Mouse (Mus musculus) urinary bladder, postnatal 25 days (tissue): ENCODE measurements around the gene Ephb2.

Source experiments
- DNase-seq: peaks from one replicate; pipeline ENCODE4 v3.0.0; 2022; ENCODE audit warnings: low spot score

The Ephb2 gene

GRCm38 (mm10) chr4:136801463-136801862 lies 34.3 kb downstream of the Ephb2 start:
- no peak for DNase-seq

GRCm38 (mm10) chr4:136800366-136800765 lies 35.4 kb downstream of the Ephb2 start:
- no peak for DNase-seq

DNA sequence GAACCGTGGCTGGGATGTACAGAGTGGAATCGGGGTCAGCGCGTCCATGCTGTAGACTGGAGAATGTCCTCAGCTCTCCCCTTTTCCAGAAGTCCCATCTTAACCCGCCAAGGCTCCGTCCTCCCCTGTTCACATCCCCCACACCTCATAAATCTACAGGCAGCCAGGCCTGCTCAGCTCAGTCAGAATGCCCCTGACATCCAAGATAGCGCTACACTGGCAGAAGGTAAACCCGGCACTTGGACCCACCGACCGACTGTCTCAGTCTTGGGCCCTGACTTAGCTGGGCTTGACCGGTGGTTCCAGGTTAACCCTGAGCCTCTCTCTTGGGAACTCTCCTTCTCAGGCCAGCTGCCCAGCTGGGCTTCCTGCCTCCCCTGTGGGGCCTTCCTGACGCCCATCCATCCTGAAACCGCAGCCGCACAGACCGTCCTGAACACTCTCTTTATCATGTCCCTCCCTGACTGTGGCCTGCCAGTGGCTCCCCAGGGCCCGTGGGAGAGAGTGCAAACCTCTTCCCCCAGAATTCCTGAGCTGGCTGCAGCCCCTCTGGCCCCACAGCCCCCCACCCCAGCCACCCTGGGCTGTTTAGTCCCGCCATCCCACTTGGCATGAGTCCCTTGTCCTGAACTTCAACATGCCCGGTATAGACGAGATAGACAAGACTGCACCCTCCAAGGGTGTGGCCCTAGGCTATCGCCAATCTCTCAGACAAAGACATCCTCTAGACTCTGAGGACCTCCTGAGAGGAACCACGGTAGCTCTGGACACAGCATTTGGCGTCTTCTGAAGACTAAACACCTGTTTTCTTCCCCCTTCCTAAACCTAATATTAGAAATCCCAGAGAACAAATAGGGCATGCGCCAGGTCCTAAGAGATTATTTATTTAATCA lies 37.9 kb downstream of the Ephb2 start:
- DNase-seq, result no peak

- DNase-seq, result no peak
These were observed 42.5 kb downstream of the Ephb2 start for GRCm38 (mm10) chr4:136793320-136793719.

DNA sequence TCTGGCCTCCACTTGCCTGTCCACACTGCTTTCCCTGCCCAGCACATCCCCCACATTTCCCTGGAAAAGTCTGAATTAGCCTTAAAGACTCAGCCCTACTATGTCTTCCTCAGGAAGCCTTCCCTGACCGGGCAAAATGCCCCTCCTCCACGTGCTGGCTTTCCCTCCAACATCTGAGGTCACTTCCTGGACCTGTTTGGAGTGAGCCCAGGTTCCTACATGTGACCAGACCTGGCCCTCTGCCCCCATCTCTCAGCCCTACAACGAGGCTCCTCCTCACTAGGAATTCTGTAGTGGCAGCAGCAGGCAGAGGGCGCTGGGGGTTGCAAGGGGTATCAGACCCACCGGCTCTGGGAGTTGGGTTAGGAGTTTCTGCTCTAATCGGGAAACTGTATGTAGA lies 46.0 kb downstream of the Ephb2 start:
- DNase-seq, result no peak

- DNase-seq, result no peak
These were observed 48.4 kb downstream of the Ephb2 start for GRCm38 (mm10) chr4:136787357-136787756.

- no peak for DNase-seq
These were observed 49.1 kb downstream of the Ephb2 start for GRCm38 (mm10) chr4:136786453-136787276.

- no peak for DNase-seq
These were observed 52.1 kb downstream of the Ephb2 start for GRCm38 (mm10) chr4:136783552-136784150.

DNA sequence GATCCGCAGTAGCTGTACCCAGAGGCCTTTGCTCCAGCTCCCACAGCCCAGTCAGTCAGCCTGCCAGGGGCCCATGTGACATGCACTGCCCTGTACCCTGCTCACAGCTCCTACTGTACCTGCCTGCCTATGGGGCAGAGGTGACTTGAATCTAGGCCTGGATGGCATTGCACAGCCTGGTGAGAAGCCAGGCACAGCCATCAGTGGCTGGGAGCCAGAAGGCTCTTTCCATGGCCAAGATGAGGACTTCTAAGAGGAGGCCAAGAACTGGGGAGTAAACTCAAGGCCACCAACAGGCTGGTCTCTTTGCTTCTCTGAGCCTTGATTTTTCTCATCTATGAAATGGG lies 53.2 kb downstream of the Ephb2 start:
- no peak for DNase-seq

DNA sequence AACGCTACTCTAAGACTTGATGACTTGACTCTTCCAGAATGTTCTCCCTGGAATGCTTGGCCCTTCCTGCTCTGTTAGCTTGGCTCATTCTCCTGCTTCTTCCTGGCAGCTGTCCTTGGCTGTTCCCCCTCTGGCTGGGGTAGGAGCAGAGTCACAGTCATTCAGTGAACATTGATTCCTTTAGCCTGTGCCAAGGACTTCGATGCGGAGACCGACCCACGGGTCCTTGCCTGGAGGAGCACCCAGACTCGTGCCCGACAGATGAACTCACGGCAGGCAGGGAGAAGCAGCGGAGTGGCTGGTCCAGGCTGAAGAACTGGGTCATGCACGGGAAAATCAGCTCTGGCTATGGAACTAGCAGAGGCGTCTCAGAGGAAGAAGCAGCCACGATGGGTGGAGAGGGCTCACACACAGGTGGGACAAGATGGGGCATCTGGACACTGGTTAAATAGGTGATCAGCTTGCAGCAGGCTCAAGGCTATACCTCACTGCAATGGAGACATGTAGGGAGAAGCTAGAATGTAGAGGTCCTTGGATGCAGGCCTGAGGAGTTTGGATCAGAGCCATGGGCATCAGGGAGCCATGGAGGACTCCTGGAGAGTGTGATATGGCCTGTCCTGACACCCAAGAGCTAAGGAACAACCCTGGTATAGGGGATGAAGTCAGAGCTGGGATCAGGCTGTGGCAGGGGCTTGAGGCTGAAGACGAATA lies 53.8 kb downstream of the Ephb2 start:
- no peak for DNase-seq

- DNase-seq, result no peak
These were observed 55.4 kb downstream of the Ephb2 start for GRCm38 (mm10) chr4:136780201-136780895.

DNA sequence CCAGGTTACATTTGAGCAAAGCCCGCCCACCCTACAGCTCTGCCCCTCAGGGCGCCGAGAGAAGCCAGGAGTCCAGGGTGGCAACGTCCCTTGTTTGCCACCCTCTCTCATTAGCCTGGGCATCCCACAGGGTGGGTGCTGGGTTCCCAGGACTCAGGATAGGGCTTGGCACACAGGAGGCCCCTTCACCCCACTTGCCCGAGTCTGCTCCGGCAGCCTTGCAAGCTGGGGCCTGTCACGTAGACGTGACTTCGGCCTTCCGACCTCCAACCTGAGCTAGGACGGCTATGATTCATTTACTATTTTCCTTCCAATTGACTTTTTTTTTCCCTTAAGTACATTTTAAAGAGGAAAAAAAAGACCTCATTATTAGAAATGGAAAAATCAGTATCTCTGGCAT lies 56.6 kb downstream of the Ephb2 start:
- no peak for DNase-seq

DNA sequence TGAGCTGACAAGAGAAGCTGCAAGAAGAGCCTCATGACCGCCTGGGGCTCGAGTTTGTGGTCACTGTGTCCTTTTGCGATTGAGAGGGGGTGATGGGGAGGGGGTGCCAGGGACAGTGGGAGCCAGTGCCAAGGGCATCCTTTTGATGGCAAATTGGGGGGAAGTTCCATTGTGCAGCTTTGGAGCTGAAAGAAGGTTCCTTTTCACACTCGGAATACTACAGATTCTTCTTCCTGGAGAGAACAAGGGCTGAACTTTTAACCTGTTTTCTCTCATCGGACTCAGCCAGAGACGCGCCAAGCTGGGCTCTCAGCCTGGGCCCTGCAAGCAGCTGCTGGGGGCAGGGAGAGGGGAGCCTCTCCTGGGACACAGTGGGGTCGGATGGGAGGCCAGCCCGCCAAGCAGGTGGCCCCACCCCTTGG lies 59.3 kb downstream of the Ephb2 start:
- no peak for DNase-seq

DNA sequence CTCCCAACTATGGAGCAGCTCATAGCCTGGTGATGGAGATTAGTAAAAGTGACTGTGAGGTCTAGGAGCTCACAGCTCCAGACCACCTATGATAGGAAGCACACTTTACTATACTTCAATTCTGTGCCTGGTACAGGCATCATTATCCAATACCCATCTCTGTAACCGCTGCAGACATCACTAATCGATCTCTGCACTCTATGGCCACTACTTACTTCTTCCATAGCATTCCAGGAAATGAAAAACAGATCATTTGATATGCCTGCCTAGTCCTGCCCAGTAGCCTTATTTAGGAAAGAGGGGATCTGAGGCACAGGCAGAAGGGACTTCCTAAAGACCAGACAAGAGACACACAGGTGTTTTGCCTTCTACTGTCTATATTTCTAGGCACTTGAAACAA lies 59.9 kb downstream of the Ephb2 start:
- no peak for DNase-seq

DNA sequence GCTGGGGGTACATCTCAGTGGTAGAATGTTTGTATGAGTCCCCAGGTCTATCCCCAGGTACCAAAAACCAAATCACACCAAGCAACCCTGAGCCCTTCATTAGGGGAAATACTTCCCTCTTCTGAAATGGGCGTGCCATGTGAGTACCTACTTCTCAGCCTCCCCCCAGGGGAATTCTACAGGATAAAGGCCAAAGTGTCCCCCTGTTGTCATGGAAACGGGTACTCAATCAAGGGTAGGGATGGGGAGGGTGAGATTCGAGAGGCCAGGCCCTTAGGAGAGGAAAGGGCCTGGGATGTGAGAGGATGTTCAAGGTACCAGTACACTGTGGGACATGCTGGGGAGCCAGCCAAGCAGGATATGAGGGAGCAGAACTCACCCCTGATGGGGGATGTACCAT lies 61.6 kb downstream of the Ephb2 start:
- no peak for DNase-seq

DNA sequence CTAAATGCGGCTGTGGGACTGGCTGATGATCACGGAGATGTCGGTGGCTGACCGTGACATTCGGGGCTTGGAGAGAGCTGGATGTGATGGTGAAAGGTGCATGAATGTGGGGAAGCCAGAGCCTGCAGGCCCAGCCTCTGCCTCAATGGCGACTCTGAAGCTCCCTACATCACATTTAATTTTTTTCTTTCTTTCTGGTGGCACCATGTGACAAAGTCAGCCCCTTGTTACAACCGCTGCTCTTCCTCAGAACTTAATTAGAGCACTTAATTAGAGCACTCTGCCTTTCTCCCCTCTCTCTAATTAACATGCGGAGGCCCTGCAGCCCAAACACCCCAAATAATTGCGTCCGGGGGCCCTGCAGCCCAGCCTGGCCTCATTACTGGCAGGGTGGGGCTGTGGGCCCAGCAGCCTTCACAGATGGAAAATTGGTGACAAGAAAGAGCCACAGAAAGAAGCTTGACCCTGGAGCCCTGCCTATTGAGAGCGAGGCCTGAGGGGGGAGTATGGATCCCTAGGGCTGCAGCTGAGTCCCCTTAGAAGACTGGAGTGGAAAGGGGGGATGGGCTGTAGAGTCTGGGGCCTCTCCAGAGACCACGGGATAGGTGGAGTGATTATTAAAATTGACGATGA lies 62.7 kb downstream of the Ephb2 start:
- DNase-seq, result no peak

GRCm38 (mm10) chr4:136772318-136772717 lies 63.5 kb downstream of the Ephb2 start:
- no peak for DNase-seq

DNA sequence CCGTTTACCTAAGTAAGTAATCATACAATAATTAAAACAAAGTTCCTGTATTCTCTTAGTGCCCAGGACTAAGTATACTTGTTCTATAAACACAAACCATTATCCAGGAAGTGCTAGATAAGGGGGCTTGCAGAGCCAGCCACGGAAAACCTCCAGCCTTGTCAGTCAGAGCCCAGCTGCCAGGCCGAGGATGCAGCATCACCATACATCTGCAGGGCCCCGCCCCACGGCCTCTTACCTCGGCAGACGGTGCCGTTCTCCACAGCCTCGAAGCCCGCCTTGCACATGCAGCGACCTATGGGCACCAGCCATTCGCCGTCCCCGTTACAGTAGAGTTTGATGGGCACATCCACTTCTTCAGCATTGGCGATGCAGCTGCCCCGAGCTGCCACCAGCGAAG lies 65.1 kb downstream of the Ephb2 start:
- no peak for DNase-seq

DNA sequence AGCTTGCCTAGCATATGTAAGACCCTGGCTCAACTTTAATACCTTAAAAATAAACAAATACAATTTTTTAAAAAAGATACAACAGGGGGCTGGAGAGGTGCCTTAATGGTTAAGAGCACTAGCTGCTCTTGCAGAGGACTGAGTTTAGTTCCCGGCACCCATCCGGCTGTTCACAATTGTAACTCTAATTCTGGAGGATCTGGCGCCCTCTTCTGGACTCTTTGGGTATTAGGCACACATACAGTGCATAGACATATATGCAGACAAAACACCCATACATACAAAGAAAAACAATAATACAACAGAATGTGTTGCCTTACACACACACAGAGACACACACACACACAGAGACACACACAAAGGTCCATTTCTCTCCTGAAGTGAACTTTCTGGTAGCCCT lies 67.3 kb downstream of the Ephb2 start:
- no peak for DNase-seq

GRCm38 (mm10) chr4:136765080-136765479 lies 70.7 kb downstream of the Ephb2 start:
- no peak for DNase-seq

GRCm38 (mm10) chr4:136763349-136763748 lies 72.4 kb downstream of the Ephb2 start:
- DNase-seq, result no peak
